Mouse (Mus musculus): ENCODE data around the gene B2m. TPM values are rescaled to one million over a fixed set of nuclear protein-coding genes. Genes with fewer than 3 reads are reported as not detected.

The B2m gene
- total RNA-seq, 2 experiments from 2014 or later, result 825 to 1,833 TPM

GRCm38 (mm10) chr2:122186106-122186505 is 38.6 kb downstream of the B2m start, which contains the start of the genes Patl2 and Terb2:
Gene Patl2 (minus strand): TSS chr2:122186189.
Gene Terb2 (plus strand): TSS chr2:122186272.
- DNase-seq (ENCODE audit: low spot score in 2 of 2), result no peak

GRCm38 (mm10) chr2:122186751-122187150 is 39.3 kb downstream of the B2m start:
- no peak for DNase-seq (ENCODE audit: low spot score in 2 of 2)

- no peak for DNase-seq (ENCODE audit: low spot score in 2 of 2)
Observed at GRCm38 (mm10) chr2:122191849-122192248, 44.4 kb downstream of the B2m start.

DNA sequence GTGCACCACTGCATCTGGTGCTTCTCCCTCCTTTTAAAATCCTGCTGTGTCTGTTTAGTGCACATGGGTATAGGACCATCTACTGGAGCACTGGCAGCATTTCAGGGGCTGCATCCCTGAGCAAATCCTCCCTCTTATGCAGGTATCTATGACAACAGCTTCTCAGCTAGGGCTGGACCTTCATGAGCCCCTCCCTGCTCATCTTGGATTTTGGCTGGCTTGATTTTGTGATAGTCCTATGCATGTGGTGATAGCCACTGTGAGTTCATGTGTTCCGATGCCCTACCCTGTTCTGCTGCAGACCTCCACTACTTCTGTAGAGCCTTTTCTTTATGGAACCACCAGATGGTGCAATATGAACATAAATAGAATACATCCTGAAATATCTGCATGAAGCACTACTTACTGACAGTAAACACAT is 47.0 kb downstream of the B2m start:
- DNase-seq (ENCODE audit: low spot score in 2 of 2), result no peak

GRCm38 (mm10) chr2:122201501-122201900 is 54.0 kb downstream of the B2m start:
- DNase-seq (ENCODE audit: low spot score in 2 of 2), result no peak

Other genes starting within 250 kb of the B2m start
- 10 to 100 TPM; 19.8 to 25.4 TPM for gene Ctdspl2, start 191.7 kb upstream of the B2m start, total RNA-seq (2021)
- gene Mageb3, start 191.6 kb upstream of the B2m start, total RNA-seq (2021), result not detected
- 10 to 100 TPM; 16.9 to 18.7 TPM for gene Eif3j1, start 119.1 kb upstream of the B2m start, total RNA-seq (2021)
- gene Spg11, start 29.3 kb upstream of the B2m start, total RNA-seq (2021), result 10 to 100 TPM; 16.1 to 17.9 TPM
- gene Trim69, start 13.0 kb downstream of the B2m start, total RNA-seq (2021), result under 1 TPM in 1 of 2 experiments, not detected in 1; 0.16 TPM
- not detected for gene Patl2, start 38.5 kb downstream of the B2m start, total RNA-seq (2021)
- not detected for gene Terb2, start 38.6 kb downstream of the B2m start, total RNA-seq (2021)
- gene Sord, start 87.1 kb downstream of the B2m start, total RNA-seq (2021), result 10 to 100 TPM; 68.2 to 83.0 TPM
- gene Duox2, start 150.8 kb downstream of the B2m start, total RNA-seq (2021), result under 1 TPM in 1 of 2 experiments, not detected in 1; 0.13 TPM
- gene Duoxa2, start 151.2 kb downstream of the B2m start, total RNA-seq (2021), result not detected
- gene Duoxa1, start 166.0 kb downstream of the B2m start, total RNA-seq (2021), result not detected
- under 1 TPM in 1 of 2 experiments, not detected in 1; 0.07 TPM for gene Duox1, start 168.0 kb downstream of the B2m start, total RNA-seq (2021)
- 10 to 100 TPM in 1 of 2 experiments, 1 to 10 TPM in 1; 6.4 to 10.4 TPM for gene Shf, start 221.5 kb downstream of the B2m start, total RNA-seq (2021)

Data from adrenal gland, adult 18-20 months (tissue).